Mouse (Mus musculus) hindbrain, embryonic 14.5 days (tissue): ENCODE measurements around the gene Ppargc1a. TPM values are rescaled to one million over a fixed set of nuclear protein-coding genes. Genes with fewer than 3 reads are reported as not detected.

Source experiments
- ATAC-seq: fragments of 200-750 bp; cut with Nextera tagmentation; 2 replicates; pipeline ENCODE4 v1.8.0; 2017; ENCODE audit warnings: moderate number of reproducible peaks, mild to moderate bottlenecking, moderate TSS enrichment, moderate library complexity; ENCODE audit not compliant: low FRiP score
- DNase-seq: peaks from one replicate; pipeline ENCODE4 v3.0.0-alpha.2; 2015; ENCODE audit warnings: low spot score
- H3K27ac ChIP-seq: fragments of 300-500 bp; sonication (generic); 2 replicates; pipeline ENCODE4 v1.5.1; 2014; ENCODE audit warnings: mild to moderate bottlenecking, moderate library complexity
- H3K27me3 ChIP-seq: fragments of 300-500 bp; sonication (generic); 2 replicates; pipeline ENCODE4 v1.6.1; 2014; ENCODE audit warnings: mild to moderate bottlenecking, low read length, mixed read lengths; ENCODE audit not compliant: control insufficient read depth, insufficient read depth
- H3K36me3 ChIP-seq: fragments of 300-500 bp; sonication (generic); replicated peaks from 2 replicates; pipeline ENCODE4 v1.6.1; 2014; ENCODE audit not compliant: control insufficient read depth, insufficient read depth
- H3K4me1 ChIP-seq: fragments of 300-500 bp; sonication (generic); replicated peaks from 2 replicates; pipeline ENCODE4 v1.6.1; 2014; ENCODE audit warnings: antibody characterized with exemption, low read length, mixed read lengths; ENCODE audit not compliant: control insufficient read depth, insufficient read depth
- H3K4me2 ChIP-seq: fragments of 300-500 bp; sonication (generic); replicated peaks from 2 replicates; pipeline ENCODE4 v1.6.1; 2014; ENCODE audit warnings: mild to moderate bottlenecking, moderate library complexity
- H3K4me3 ChIP-seq: fragments of 300-500 bp; sonication (generic); replicated peaks from 2 replicates; pipeline ENCODE4 v1.5.1; 2014; ENCODE audit warnings: mild to moderate bottlenecking, low read length
- H3K9ac ChIP-seq: fragments of 300-500 bp; sonication (generic); 2 replicates; pipeline ENCODE4 v1.6.1; 2014
- H3K9me3 ChIP-seq: fragments of 300-500 bp; sonication (generic); 2 replicates; pipeline ENCODE4 v1.6.1; 2016; ENCODE audit warnings: low read length; ENCODE audit not compliant: control insufficient read depth
- WGBS: fragments of 180-500 bp; shearing (Covaris S2); extraction: QIAGEN DNeasy Blood & Tissue Kit; methylation state at CpG from one replicate; pipeline ENCODE4 v1.1.7; 2014; 5-methylcytosine and 5-hydroxymethylcytosine counted together
- polyA plus RNA-seq: library from polyadenylated mRNA; unstranded; fragments of >200 nt; fragmentation: Nextera tagmentation; extraction: Ambion mirVana; gene quantifications from 2 replicates; pipeline ENCODE4 v1.2.1, GENCODE M21; 2014

Gene Ppargc1a
- polyA plus RNA-seq, 1 experiment from 2014 or later = 21.4 TPM

DNA sequence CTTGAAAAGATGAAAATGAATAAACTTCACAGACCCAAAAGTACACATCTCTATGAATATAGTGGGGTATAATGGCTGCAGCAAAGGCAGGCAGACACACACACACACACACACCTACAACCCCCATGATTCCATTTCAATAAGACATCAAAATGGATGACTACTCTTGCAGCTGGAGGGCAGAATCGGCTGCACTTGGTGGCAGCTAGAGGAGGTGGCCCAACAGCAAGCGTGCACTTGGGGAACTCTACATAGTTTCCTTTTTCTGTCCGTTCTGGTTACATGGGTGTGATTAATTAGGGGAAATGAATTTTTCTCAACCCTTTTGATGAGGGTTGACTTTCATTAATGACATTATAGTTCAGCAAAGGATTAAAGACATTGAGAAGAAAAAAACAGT lies 4.0 kb downstream of the Ppargc1a start:
- H3K27me3 ChIP-seq = no peaks in the 10 kb centered on the region
- no peak overlapping the region for H3K4me2 ChIP-seq
- ATAC-seq = no peak
- no peak overlapping the region for H3K9ac ChIP-seq
- H3K36me3 ChIP-seq = no peaks in the 10 kb centered on the region
- peaks cover 10% of the 10 kb centered on the region for H3K4me1 ChIP-seq
- no peaks in the 10 kb centered on the region for H3K9me3 ChIP-seq
- no peak overlapping the region for H3K27ac ChIP-seq
- DNase-seq = no peak
- WGBS = 81% methylated on average over 3 of the region's 3 CpGs
- no peak overlapping the region for H3K4me3 ChIP-seq

DNA sequence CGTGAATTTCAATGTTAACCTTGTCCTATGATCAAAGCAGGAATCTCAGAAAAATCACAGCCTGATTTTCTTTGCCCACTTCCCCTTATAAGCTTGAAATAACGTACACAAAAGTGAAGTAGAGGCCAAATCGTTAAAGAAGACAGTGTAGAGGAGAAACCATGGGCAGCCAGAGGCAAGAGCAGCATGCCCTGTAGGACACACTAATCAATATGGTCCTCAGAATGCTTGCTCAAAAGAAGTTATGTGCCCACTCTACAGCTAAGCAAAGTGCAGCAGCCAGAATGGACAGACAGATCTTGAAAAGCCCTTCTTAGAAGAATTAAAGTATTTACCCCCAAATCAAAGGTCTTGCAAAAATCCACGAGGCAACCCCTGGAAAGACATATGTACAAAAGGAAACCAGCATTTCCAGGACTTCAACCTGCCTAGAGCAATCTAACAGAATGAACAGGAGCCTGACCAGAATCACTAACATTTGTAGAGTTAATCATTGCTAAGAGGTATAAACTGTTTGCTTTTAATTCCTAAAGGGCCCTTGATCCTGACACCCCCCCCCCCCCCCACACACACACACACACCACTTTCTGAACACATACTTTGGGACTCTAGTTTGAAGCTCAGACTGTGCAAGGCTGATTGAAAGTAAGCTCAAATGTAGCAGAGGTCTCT lies 9.8 kb downstream of the Ppargc1a start:
- no peaks in the 10 kb centered on the region for H3K36me3 ChIP-seq
- peaks cover 9% of the 10 kb centered on the region; the same call in 1 of the 2 replicates for H3K4me1 ChIP-seq
- ATAC-seq (no peak), DNase-seq (no peak)
- 73% methylated on average over 4 of the region's 4 CpGs for WGBS
- H3K4me3 ChIP-seq = no peak overlapping the region
- no peak overlapping the region for H3K9ac ChIP-seq
- no peaks in the 10 kb centered on the region for H3K27me3 ChIP-seq
- no peaks in the 10 kb centered on the region for H3K9me3 ChIP-seq
- no peak overlapping the region for H3K27ac ChIP-seq
- no peak overlapping the region for H3K4me2 ChIP-seq

DNA sequence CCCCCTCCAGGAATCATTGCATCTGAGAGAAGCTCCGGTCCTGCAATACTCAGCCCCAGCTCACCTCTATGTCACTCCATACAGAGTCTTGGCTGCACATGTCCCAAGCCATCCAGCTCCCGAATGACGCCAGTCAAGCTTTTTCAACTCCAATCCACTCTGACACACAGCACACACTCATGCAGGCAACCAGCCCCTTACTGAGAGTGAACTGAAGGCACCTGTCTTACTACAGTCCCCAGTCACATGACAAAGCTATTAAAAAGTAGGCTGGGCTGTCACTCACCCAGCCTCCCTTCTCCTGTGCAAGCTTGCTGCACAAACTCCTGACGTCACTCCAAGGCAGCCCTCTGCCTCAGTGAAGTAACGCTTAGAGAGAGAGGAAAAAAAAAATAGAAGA lies 13.9 kb downstream of the Ppargc1a start:
- WGBS = 7% methylated on average over 5 of the region's 5 CpGs
- peak; percentile 78 for ATAC-seq
- H3K27ac ChIP-seq = no peak overlapping the region

DNA sequence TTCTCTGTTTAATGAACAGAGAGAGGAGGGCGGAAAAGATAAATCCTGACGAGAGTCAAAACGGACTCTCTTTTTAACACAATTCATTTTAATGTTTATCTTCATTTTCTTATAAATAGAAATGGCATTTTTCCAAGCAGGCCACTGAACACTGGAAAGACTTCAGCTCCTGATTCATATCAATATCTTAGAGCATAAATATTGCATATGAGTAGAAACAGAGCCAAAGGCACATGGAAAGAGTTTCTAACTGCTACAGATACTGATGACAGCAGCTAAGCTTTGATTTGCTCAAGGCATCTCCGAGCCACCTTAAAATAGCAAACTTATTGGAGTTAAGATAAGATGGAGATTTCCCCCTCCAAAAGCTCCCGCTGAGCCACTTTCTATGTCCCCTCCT lies 14.3 kb downstream of the Ppargc1a start:
- Histone ChIP-seq H3K4me1 (peaks cover 9% of the 10 kb centered on the region; the same call in 1 of the 2 replicates), H3K4me3 (peak overlapping the region; percentile 40), H3K36me3 (no peaks in the 10 kb centered on the region), H3K27ac (peak overlapping the region; percentile 54; the same call in 1 of the 2 replicates), H3K9me3 (no peaks in the 10 kb centered on the region), H3K9ac (peak overlapping the region; percentile 52; the same call in 1 of the 2 replicates), H3K27me3 (no peaks in the 10 kb centered on the region), H3K4me2 (peak overlapping the region; percentile 74)
- WGBS = 10% methylated on average over 5 of the region's 5 CpGs
- DNase-seq (no peak), ATAC-seq (no peak; the same call in 1 of the 2 replicates)

More for the DNA sequence above, 13.9 kb downstream of the Ppargc1a start:
- peak; percentile 31 for DNase-seq
- Histone ChIP-seq H3K36me3 (no peaks in the 10 kb centered on the region), H3K9ac (peak overlapping the region; percentile 52; the same call in 1 of the 2 replicates), H3K27me3 (no peaks in the 10 kb centered on the region), H3K4me3 (peak overlapping the region; percentile 40), H3K4me2 (peak overlapping the region; percentile 74), H3K9me3 (no peaks in the 10 kb centered on the region), H3K4me1 (peaks cover 9% of the 10 kb centered on the region; the same call in 1 of the 2 replicates)

DNA sequence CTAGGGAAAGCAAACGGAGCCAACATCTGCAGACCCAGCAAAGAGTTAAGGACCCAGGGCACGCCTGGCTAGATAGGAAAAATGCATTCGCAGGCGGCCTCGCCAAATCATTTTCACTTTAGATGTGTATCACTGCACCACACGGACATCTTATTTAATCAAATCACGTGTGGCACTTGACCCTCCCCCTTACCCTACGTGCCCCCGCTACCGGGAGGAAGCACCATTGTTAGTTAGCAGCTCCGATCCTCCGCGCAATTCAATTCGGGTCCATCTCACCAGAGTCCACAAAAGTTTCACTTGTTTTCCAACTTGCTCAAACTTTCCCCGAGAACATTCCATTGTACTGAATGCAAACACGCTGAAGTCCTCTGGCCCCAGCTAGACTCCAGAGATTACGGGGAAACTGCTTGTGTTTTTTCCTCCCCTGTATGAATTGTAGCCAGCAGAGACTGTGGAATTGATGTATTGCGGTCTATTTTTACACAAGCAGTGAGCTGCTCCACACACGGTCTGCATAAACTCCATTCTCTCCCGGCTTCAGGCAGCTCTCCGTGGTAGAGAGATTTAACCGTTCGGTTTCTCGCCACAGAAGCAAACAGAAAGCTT lies 14.9 kb downstream of the Ppargc1a start:
- peak overlapping the region; percentile 54 for H3K27ac ChIP-seq
- H3K36me3 ChIP-seq = no peaks in the 10 kb centered on the region
- peak overlapping the region; percentile 74 for H3K4me2 ChIP-seq
- ATAC-seq (peak; percentile 75), DNase-seq (peak; percentile 62)
- no peaks in the 10 kb centered on the region for H3K27me3 ChIP-seq
- no peaks in the 10 kb centered on the region for H3K9me3 ChIP-seq
- H3K4me1 ChIP-seq = peaks cover 9% of the 10 kb centered on the region; the same call in 1 of the 2 replicates
- WGBS = 1% methylated on average over 24 of the region's 24 CpGs
- H3K4me3 ChIP-seq = peak overlapping the region; percentile 40
- H3K9ac ChIP-seq = peak overlapping the region; percentile 52

DNA sequence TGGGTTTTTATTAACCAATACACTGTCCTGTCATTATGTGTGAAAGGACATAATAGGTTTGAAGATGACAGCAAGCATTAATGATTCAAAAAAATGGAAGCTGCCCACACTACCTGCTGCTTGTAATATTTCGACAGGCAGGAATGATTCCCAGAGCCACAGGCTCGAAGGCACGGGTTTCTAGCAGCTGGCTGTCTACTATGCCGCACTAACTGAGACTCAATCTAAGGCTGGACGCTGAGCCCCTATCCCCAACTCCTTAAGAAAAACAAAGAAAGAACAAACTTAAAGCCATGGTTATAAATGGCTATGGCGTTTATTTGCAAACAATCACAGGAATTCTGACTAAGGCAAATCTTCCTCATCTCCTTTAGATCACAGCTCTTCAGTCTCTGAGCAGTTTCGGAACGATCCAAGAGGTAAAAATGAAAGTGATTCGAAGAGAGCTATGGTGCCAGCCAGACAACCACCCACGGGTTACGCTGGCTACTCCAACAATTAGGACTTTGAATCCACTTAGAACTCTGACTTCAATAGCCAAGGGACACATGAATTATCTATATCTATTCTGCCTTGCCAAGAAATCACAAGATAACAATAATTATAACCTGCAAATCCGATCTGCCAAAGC lies 15.6 kb downstream of the Ppargc1a start:
- Histone ChIP-seq H3K4me3 (peak overlapping the region; percentile 40), H3K27ac (peak overlapping the region; percentile 54), H3K4me1 (peaks cover 9% of the 10 kb centered on the region; the same call in 1 of the 2 replicates), H3K27me3 (no peaks in the 10 kb centered on the region), H3K9ac (peak overlapping the region; percentile 52), H3K9me3 (no peaks in the 10 kb centered on the region), H3K4me2 (peak overlapping the region; percentile 74), H3K36me3 (no peaks in the 10 kb centered on the region)
- no peak for ATAC-seq
- DNase-seq = no peak
- WGBS = 16% methylated on average over 12 of the region's 12 CpGs

DNA sequence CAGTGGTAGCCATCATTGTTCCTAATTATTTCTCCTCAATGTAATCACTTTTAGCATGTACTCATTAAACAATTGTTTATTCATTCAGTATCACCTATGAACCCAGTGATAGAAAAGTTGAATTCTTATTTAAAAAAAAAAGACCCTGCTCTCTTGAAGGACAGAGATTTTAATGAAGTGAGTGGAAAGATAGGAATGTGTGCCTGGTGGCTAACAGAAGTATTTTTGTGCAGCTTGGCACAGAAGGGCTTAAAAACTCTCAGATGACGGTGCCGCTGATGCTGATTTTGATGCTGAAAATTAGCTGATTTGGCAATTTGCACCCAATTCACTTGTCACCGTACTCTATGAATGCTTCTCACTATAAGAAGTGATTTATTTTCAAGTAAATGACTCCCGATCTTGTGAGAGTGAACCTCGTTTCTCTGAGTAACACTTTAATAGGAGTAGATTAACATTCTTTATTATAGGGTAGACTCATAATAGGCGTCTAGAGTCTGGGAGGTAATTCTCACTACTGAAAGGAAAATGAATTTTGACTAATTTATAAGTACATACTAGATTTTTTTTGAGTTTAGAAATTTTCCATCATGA lies 20.0 kb downstream of the Ppargc1a start:
- H3K27me3 ChIP-seq = no peaks in the 10 kb centered on the region
- 72% methylated on average over 6 of the region's 6 CpGs for WGBS
- ATAC-seq (no peak), DNase-seq (no peak)
- no peaks in the 10 kb centered on the region for H3K4me1 ChIP-seq
- no peaks in the 10 kb centered on the region for H3K9me3 ChIP-seq
- H3K36me3 ChIP-seq = no peaks in the 10 kb centered on the region
- H3K27ac ChIP-seq = no peak overlapping the region
- H3K4me2 ChIP-seq = no peak overlapping the region
- H3K4me3 ChIP-seq = no peak overlapping the region
- no peak overlapping the region for H3K9ac ChIP-seq

DNA sequence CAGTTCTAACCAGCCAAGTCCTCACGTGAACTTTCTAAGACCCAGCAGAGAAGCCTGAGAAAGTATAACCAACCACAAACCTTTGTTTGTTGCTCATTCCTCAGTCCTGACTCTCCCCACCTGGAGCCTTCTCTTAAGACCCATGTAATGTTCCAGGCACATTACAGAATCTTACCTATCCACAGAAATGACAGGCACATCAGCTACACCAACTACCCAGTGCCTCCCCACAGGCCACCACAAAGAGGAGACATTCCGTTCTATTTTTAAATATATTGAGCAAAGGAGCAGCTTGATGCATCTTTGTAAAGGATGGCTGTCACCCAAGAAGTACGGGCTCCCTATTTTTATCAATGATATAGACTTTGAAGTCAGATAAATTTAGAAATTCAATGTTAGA lies 20.7 kb downstream of the Ppargc1a start:
- no peaks in the 10 kb centered on the region for H3K27me3 ChIP-seq
- no peaks in the 10 kb centered on the region for H3K4me1 ChIP-seq
- H3K4me2 ChIP-seq = no peak overlapping the region
- H3K36me3 ChIP-seq = no peaks in the 10 kb centered on the region
- DNase-seq (no peak), ATAC-seq (no peak)
- H3K27ac ChIP-seq = no peak overlapping the region
- WGBS = 89% methylated on average over 3 of the region's 3 CpGs
- no peak overlapping the region for H3K9ac ChIP-seq
- no peaks in the 10 kb centered on the region for H3K9me3 ChIP-seq
- H3K4me3 ChIP-seq = no peak overlapping the region
